Mouse (Mus musculus) neutrophil, adult 83 days (primary cell): ENCODE results near the gene Rgs19. TPM values are rescaled to one million over a fixed set of nuclear protein-coding genes. Genes with fewer than 3 reads are reported as not detected.

ENCODE experiments used
- total RNA-seq, 2 experiments: library from RNA; stranded (reverse); gene quantifications; one replicate each; pipeline ENCODE4 v1.2.4; 2023

Rgs19 gene
- 100 to 1,000 TPM; 273 to 360 TPM for total RNA-seq

GRCm38 (mm10) chr2:181693339-181694280 lies at the start of gene Rgs19:
Gene Rgs19 (minus strand): TSS chr2:181693977.

GRCm38 (mm10) chr2:181714903-181715326 lies 21.1 kb upstream of the Rgs19 start, which contains the start of gene Oprl1:
Gene Oprl1 (plus strand): TSS chr2:181715016.

GRCm38 (mm10) chr2:181698241-181698640 lies 4.5 kb upstream of the Rgs19 start, which contains the start of gene Lkaaear1:
Gene Lkaaear1 (minus strand): TSS chr2:181698442.

GRCm38 (mm10) chr2:181679951-181680715 lies 13.6 kb downstream of the Rgs19 start, which contains the start of gene Tcea2:
Gene Tcea2 (plus strand): TSS chr2:181680310.

GRCm38 (mm10) chr2:181671326-181671725 lies 22.5 kb downstream of the Rgs19 start, which contains the start of gene Sox18:
Gene Sox18 (minus strand): TSS chr2:181671640.

GRCm38 (mm10) chr2:181656734-181657133 lies 37.0 kb downstream of the Rgs19 start, which contains the start of gene Gm29797:
Gene Gm29797 (plus strand): TSS chr2:181657034.

Other genes starting within 250 kb of the Rgs19 start
- gene Zbtb46, start 234.6 kb downstream of the Rgs19 start, total RNA-seq, result 1 to 10 TPM; 1.6 to 2.0 TPM
- not detected for gene Abhd16b, start 200.8 kb downstream of the Rgs19 start, total RNA-seq
- 10 to 100 TPM; 57.1 to 59.7 TPM for gene Tpd52l2, start 196.8 kb downstream of the Rgs19 start, total RNA-seq
- gene Dnajc5, start 173.5 kb downstream of the Rgs19 start, total RNA-seq, result 100 to 1,000 TPM; 109 to 117 TPM
- gene Uckl1, start 109.1 kb downstream of the Rgs19 start, total RNA-seq, result 100 to 1,000 TPM in 1 of 2 experiments, 10 to 100 TPM in 1; 97.4 to 125 TPM
- 10 to 100 TPM; 35.1 to 37.0 TPM for gene Prpf6, start 102.1 kb downstream of the Rgs19 start, total RNA-seq
- 10 to 100 TPM; 10.1 to 15.1 TPM for gene Zfp512b, start 101.2 kb downstream of the Rgs19 start, total RNA-seq
- 10 to 100 TPM in 1 of 2 experiments, 1 to 10 TPM in 1; 8.4 to 10.1 TPM for gene Samd10, start 94.8 kb downstream of the Rgs19 start, total RNA-seq
- not detected for gene Gm29797, start 36.9 kb downstream of the Rgs19 start, total RNA-seq
- gene Sox18, start 22.3 kb downstream of the Rgs19 start, total RNA-seq, result under 1 TPM in 1 of 2 experiments, not detected in 1; 0.42 TPM
- gene Tcea2, start 13.7 kb downstream of the Rgs19 start, total RNA-seq, result 10 to 100 TPM in 1 of 2 experiments, 1 to 10 TPM in 1; 7.9 to 12.8 TPM
- not detected for gene Lkaaear1, start 4.5 kb upstream of the Rgs19 start, total RNA-seq
- under 1 TPM; 0.18 to 0.35 TPM for gene Oprl1, start 21.0 kb upstream of the Rgs19 start, total RNA-seq
- not detected for gene Myt1, start 69.4 kb upstream of the Rgs19 start, total RNA-seq
- 10 to 100 TPM; 23.3 to 26.9 TPM for gene Pcmtd2, start 143.9 kb upstream of the Rgs19 start, total RNA-seq
- 10 to 100 TPM in 1 of 2 experiments, 1 to 10 TPM in 1; 8.0 to 10.1 TPM for gene Polr3k, start 170.4 kb upstream of the Rgs19 start, total RNA-seq